In the genomic region with DNA sequence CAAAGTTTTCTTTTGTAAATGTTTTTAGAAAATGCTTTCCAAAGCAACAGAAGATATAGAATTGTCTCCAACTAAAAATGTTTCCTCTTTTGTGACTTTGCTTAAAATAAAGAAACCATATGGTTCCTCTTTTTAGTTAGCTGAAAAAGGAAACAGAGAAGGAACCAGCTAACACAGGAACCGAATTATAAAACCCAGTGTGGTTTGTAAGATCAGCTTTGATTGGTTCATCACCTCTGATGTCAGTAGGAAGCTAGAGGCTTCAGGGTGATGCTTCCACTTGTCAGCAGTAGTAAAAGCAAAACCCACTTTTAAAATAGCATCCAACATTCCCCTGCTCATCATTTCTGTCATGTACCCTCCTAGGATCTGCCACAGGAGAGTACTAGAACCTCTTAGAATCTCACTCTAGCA, we compare ENCODE assay signal across 8 mouse cellular contexts. TPM values are rescaled to one million over a fixed set of nuclear protein-coding genes. Genes with fewer than 3 reads are reported as not detected.
A peak's percentile ranks its signal among the peaks of the same experiment; 100 is the strongest.
DNase-seq lines count a peak whose midpoint lies in the region; ATAC-seq and TF ChIP-seq lines count a peak whose summit lies in the region.

No protein-coding gene starts in this region.

- H3K27me3 ChIP-seq in forebrain, postnatal 0 days (ENCODE audit: insufficient read depth, low read length) = no peaks in the 10 kb centered on the region
- no peaks in the 10 kb centered on the region for H3K27me3 ChIP-seq in forebrain, embryonic 15.5 days
- no peaks in the 10 kb centered on the region for H3K27me3 ChIP-seq in myocyte (ENCODE audit: control insufficient read depth, insufficient read depth, insufficient read length)

- H3ac ChIP-seq in myocyte (ENCODE audit: control insufficient read depth, insufficient read length) = no peak overlapping the region

- 55% methylated on average over 1 of the region's 1 CpGs for WGBS in forebrain, postnatal 0 days
- 79% methylated on average over 1 of the region's 1 CpGs for WGBS in forebrain, embryonic 15.5 days
- WGBS in lung, adult 2 months = 63% methylated on average over 1 of the region's 1 CpGs

- H3K9ac ChIP-seq in forebrain, postnatal 0 days = no peak overlapping the region
- H3K9ac ChIP-seq in forebrain, embryonic 15.5 days (replicated peaks) = no peak overlapping the region

- intact Hi-C loops in heart, postnatal 36 days (cut with DNase I) = no loop called here

- no peak overlapping the region for H3K4me2 ChIP-seq in forebrain, postnatal 0 days (ENCODE audit: low read depth)
- no peak overlapping the region for H3K4me2 ChIP-seq in forebrain, embryonic 15.5 days (replicated peaks)
- peak overlapping the region; percentile 60 for H3K4me2 ChIP-seq in myocyte (ENCODE audit: low read depth)

- H3K4me1 ChIP-seq in forebrain, postnatal 0 days (ENCODE audit: insufficient read depth) = no peaks in the 10 kb centered on the region
- no peaks in the 10 kb centered on the region for H3K4me1 ChIP-seq in forebrain, embryonic 15.5 days
- H3K4me1 ChIP-seq in lung, adult 2 months (ENCODE audit: control insufficient read depth, insufficient read depth, low read length) = no peaks in the 10 kb centered on the region

- peak; percentile 73 for ATAC-seq in forebrain, postnatal 0 days
- no peak for ATAC-seq in forebrain, embryonic 15.5 days (replicated peaks)

- no peak for TF ChIP-seq POLR2A in lung, adult 2 months (IDR thresholded peaks at IDR 0.05; ENCODE audit: borderline replicate concordance, extremely low read depth, low read depth, low read length)
- no peak for TF ChIP-seq POLR2A in myocyte (IDR thresholded peaks at IDR 0.05; ENCODE audit: insufficient read length, low read depth)

- no peaks in the 10 kb centered on the region for H3K36me3 ChIP-seq in forebrain, postnatal 0 days (ENCODE audit: insufficient read depth)
- no peaks in the 10 kb centered on the region for H3K36me3 ChIP-seq in forebrain, embryonic 15.5 days
- no peaks in the 10 kb centered on the region for H3K36me3 ChIP-seq in myocyte (ENCODE audit: control insufficient read depth, insufficient read depth)

- peak; percentile 30 for DNase-seq in forebrain, postnatal 0 days
- DNase-seq in lung, postnatal 25 days (ENCODE audit: low spot score) = peak; percentile 72
- DNase-seq in lung, adult 2 months = no peak
- peak; percentile 63 for DNase-seq in c-Kit-positive CD71-negative TER-119-negative erythroid progenitor cells, embryonic 14.5 days (ENCODE audit: low read depth)
- no peak for DNase-seq in retina, postnatal 1 day
- no peak for DNase-seq in heart, postnatal 36 days

- H3K79me2 ChIP-seq in myocyte (ENCODE audit: control insufficient read depth, insufficient read depth) = no peaks in the 10 kb centered on the region

- TF ChIP-seq CTCF in forebrain, postnatal 0 days (IDR thresholded peaks at IDR 0.05; ENCODE audit: low read depth) = no peak
- TF ChIP-seq CTCF in lung, adult 2 months (IDR thresholded peaks at IDR 0.05; ENCODE audit: insufficient read depth, low read length) = no peak

- H3K9me3 ChIP-seq in forebrain, postnatal 0 days (ENCODE audit: low read length) = no peaks in the 10 kb centered on the region
- H3K9me3 ChIP-seq in forebrain, embryonic 15.5 days = no peaks in the 10 kb centered on the region

- no peak overlapping the region for H3K27ac ChIP-seq in forebrain, postnatal 0 days (ENCODE audit: low read depth, low read length)
- no peak overlapping the region for H3K27ac ChIP-seq in forebrain, embryonic 15.5 days (replicated peaks)

- H3K4me3 ChIP-seq in forebrain, postnatal 0 days (ENCODE audit: low read depth, low read length) = no peak overlapping the region
- H3K4me3 ChIP-seq in forebrain, embryonic 15.5 days = no peak overlapping the region
- no peak overlapping the region for H3K4me3 ChIP-seq in lung, adult 2 months (replicated peaks; ENCODE audit: extremely low read depth, low read depth, low read length)
- H3K4me3 ChIP-seq in myocyte = no peak overlapping the region

TF ChIP-seq in myocyte, 11 proteins besides CTCF, POLR2A, EP300 and RAD21:
- TF ChIP-seq SRF (IDR thresholded peaks at IDR 0.05; ENCODE audit: control insufficient read depth, insufficient read length, low read depth) (no peak), USF1 (IDR thresholded peaks at IDR 0.05; ENCODE audit: low read depth) (no peak), POLR2AphosphoS2 (IDR thresholded peaks at IDR 0.05; ENCODE audit: insufficient read length, low read depth) (no peak), TCF3 (IDR thresholded peaks at IDR 0.05; ENCODE audit: insufficient read length, low read depth) (no peak), REST (IDR thresholded peaks at IDR 0.05; ENCODE audit: insufficient read depth, insufficient read length) (no peak), MYOD1 (IDR thresholded peaks at IDR 0.05; ENCODE audit: control insufficient read depth in 1 of 3, insufficient read length in 2 of 3, low read depth in 2 of 3) (no peak), TCF12 (IDR thresholded peaks at IDR 0.05; ENCODE audit: insufficient read depth, poor library complexity, severe bottlenecking) (no peak), MYOG (IDR thresholded peaks at IDR 0.05; ENCODE audit: control insufficient read depth in 1 of 3, insufficient read depth in 1 of 3, insufficient read length in 2 of 3, low read depth in 2 of 3) (no peak), CEBPB (IDR thresholded peaks at IDR 0.05; ENCODE audit: insufficient read depth, poor library complexity, severe bottlenecking) (no peak), MAX (IDR thresholded peaks at IDR 0.05; ENCODE audit: low read depth) (no peak), E2F4 (IDR thresholded peaks at IDR 0.05; ENCODE audit: insufficient read depth) (no peak)

RNA-seq across cellular contexts. Expression of a gene that starts 3.7 kb away (rescaled TPM):
- total RNA-seq in forebrain, postnatal 0 days (2014; rRNA removed) = 0.23 and 0.24 TPM in 2 replicates
- polyA plus RNA-seq in forebrain, postnatal 0 days (2015; fragmentation: Nextera tagmentation; extraction: Ambion mirVana) = 0.38 and 0.40 TPM in 2 replicates
- not detected in 2 replicates for polyA plus RNA-seq in forebrain, embryonic 15.5 days (2015; fragmentation: Nextera tagmentation; extraction: Ambion mirVana)
- 11.8 and 24.4 TPM in 2 replicates for polyA plus RNA-seq in lung, adult 2 months (2012; rRNA removed)
- polyA plus RNA-seq in myocyte (2012; fragmentation: generic; extraction: Trizol) = 0.26 TPM
- 1 to 10 TPM in 1 of 2 experiments, under 1 TPM in 1; 0.86 to 2.4 TPM for total RNA-seq in heart, postnatal 36 days (2021)

RNA-seq across cellular contexts. Expression of a gene that starts 10.5 kb away (rescaled TPM):
- not detected in 2 replicates for total RNA-seq in forebrain, postnatal 0 days (2014; rRNA removed)
- 0.05 TPM in 1 of 2 replicates, not detected in the other for polyA plus RNA-seq in forebrain, postnatal 0 days (2015; fragmentation: Nextera tagmentation; extraction: Ambion mirVana)
- 0.45 and 0.59 TPM in 2 replicates for polyA plus RNA-seq in forebrain, embryonic 15.5 days (2015; fragmentation: Nextera tagmentation; extraction: Ambion mirVana)
- 1.1 and 1.2 TPM in 2 replicates for polyA plus RNA-seq in lung, adult 2 months (2012; rRNA removed)
- polyA plus RNA-seq in myocyte (2012; fragmentation: generic; extraction: Trizol) = 0.06 TPM
- total RNA-seq in heart, postnatal 36 days (2021) = under 1 TPM; 0.11 TPM

RNA-seq across cellular contexts. Expression of a gene that starts 10.5 kb away (rescaled TPM):
- total RNA-seq in forebrain, postnatal 0 days (2014; rRNA removed) = 2.5 and 2.8 TPM in 2 replicates
- polyA plus RNA-seq in forebrain, postnatal 0 days (2015; fragmentation: Nextera tagmentation; extraction: Ambion mirVana) = 2.5 and 4.6 TPM in 2 replicates
- polyA plus RNA-seq in forebrain, embryonic 15.5 days (2015; fragmentation: Nextera tagmentation; extraction: Ambion mirVana) = 2.2 and 3.9 TPM in 2 replicates
- polyA plus RNA-seq in lung, adult 2 months (2012; rRNA removed) = 7.7 and 14.0 TPM in 2 replicates
- polyA plus RNA-seq in myocyte (2012; fragmentation: generic; extraction: Trizol) = 10.7 TPM
- total RNA-seq in heart, postnatal 36 days (2021) = 1 to 10 TPM; 3.1 to 3.7 TPM

RNA-seq across cellular contexts. Expression of a gene that starts 16.0 kb away (rescaled TPM):
- total RNA-seq in forebrain, postnatal 0 days (2014; rRNA removed) = 13.8 and 16.5 TPM in 2 replicates
- polyA plus RNA-seq in forebrain, postnatal 0 days (2015; fragmentation: Nextera tagmentation; extraction: Ambion mirVana) = 18.2 and 21.6 TPM in 2 replicates
- 2.3 and 3.0 TPM in 2 replicates for polyA plus RNA-seq in forebrain, embryonic 15.5 days (2015; fragmentation: Nextera tagmentation; extraction: Ambion mirVana)
- 0.08 TPM in 1 of 2 replicates, not detected in the other for polyA plus RNA-seq in lung, adult 2 months (2012; rRNA removed)
- 0.05 TPM for polyA plus RNA-seq in myocyte (2012; fragmentation: generic; extraction: Trizol)
- not detected for total RNA-seq in heart, postnatal 36 days (2021)

Comparison
In these comparisons a context has a peak if more than half of its experiments do, and no peak if none do; other contexts are left out.
1. DNase-seq: peak in forebrain, postnatal 0 days (single experiment), lung, postnatal 25 days (single experiment) and c-Kit-positive CD71-negative TER-119-negative erythroid progenitor cells, embryonic 14.5 days (single experiment); none in lung, adult 2 months (single experiment), retina, postnatal 1 day (single experiment) and heart, postnatal 36 days (0 of 2).